Comparison of ENCODE assay signal across 8 mouse cellular contexts in genomic region chr13:32518611-32519344, GRCm38 (mm10).
A peak's percentile ranks its signal among the peaks of the same experiment; 100 is the strongest.
DNase-seq lines count a peak whose midpoint lies in the region; ATAC-seq and TF ChIP-seq lines count a peak whose summit lies in the region.

No protein-coding gene starts in this region.

- no peaks in the 10 kb centered on the region for H3K36me3 ChIP-seq in ES-E14 (ENCODE audit: control insufficient read depth, insufficient read depth, low read length, poor library complexity, severe bottlenecking)
- no peaks in the 10 kb centered on the region for H3K36me3 ChIP-seq in limb, embryonic 12.5 days

- H3K9me3 ChIP-seq in ES-E14 (ENCODE audit: control insufficient read depth, insufficient read depth, low read depth, low read length), result no peaks in the 10 kb centered on the region
- H3K9me3 ChIP-seq in limb, embryonic 12.5 days, result no peaks in the 10 kb centered on the region

- TF ChIP-seq CTCF in cerebellum, adult 2 months (IDR thresholded peaks at IDR 0.05; ENCODE audit: borderline replicate concordance, insufficient read depth, low read depth, low read length), result no peak

- H3K4me2 ChIP-seq in limb, embryonic 12.5 days, result peak overlapping the region; percentile 45

- H3K4me3 ChIP-seq in cerebellum, adult 2 months (replicated peaks; ENCODE audit: insufficient read depth, low read depth, low read length), result no peak overlapping the region
- no peak overlapping the region for H3K4me3 ChIP-seq in ES-E14 (ENCODE audit: insufficient read depth in 1 of 2, low read depth in 1 of 2, low read length in 2 of 2, poor library complexity in 1 of 2, severe bottlenecking in 1 of 2)
- no peak overlapping the region for H3K4me3 ChIP-seq in limb, embryonic 12.5 days (replicated peaks)

- no peaks in the 10 kb centered on the region for H3K27me3 ChIP-seq in cerebellum, adult 2 months (ENCODE audit: control insufficient read depth, insufficient read depth, low read length)
- peaks cover 5% of the 10 kb centered on the region; the same call in 1 of the 2 replicates for H3K27me3 ChIP-seq in limb, embryonic 12.5 days

- no peak overlapping the region for H3K9ac ChIP-seq in ES-E14 (ENCODE audit: insufficient read depth, low read depth, low read length, poor library complexity, severe bottlenecking)
- H3K9ac ChIP-seq in limb, embryonic 12.5 days (replicated peaks), result no peak overlapping the region

- in situ Hi-C loops in ES-E14 (cut with MboI; ENCODE audit: low sequenced_read_pairs in 2 of 2, unreplicated experiment in 2 of 2), result no loop called here

- no peaks in the 10 kb centered on the region for H3K4me1 ChIP-seq in cerebellum, adult 2 months (ENCODE audit: control insufficient read depth, insufficient read depth, low read length)
- H3K4me1 ChIP-seq in ES-E14 (ENCODE audit: control insufficient read depth in 2 of 2, insufficient read depth in 2 of 2, low read length in 2 of 2, poor library complexity in 1 of 2), result no peaks in the 10 kb centered on the region
- H3K4me1 ChIP-seq in limb, embryonic 12.5 days (replicated peaks), result peaks cover 27% of the 10 kb centered on the region

- peak; percentile 26 to 50 for DNase-seq in cerebellum, postnatal 10 days
- no peak for DNase-seq in cerebellum, adult 2 months
- DNase-seq in ES-E14 (ENCODE audit: low read depth, low spot score), result no peak
- DNase-seq in forelimb bud, embryonic 11.5 days (ENCODE audit: low read depth, low spot score), result peak; percentile 73
- no peak for DNase-seq in B cell, adult 2 months
- DNase-seq in retina, embryonic 14.5 days (ENCODE audit: low spot score), result no peak

- WGBS in cerebellum, adult 2 months, result 30% methylated on average over 16 of the region's 16 CpGs
- WGBS in limb, embryonic 12.5 days, result 7% methylated on average over 16 of the region's 16 CpGs

- no peak for TF ChIP-seq POLR2A in cerebellum, adult 2 months (IDR thresholded peaks at IDR 0.05; ENCODE audit: borderline replicate concordance, insufficient read depth, low read length)

- no peak overlapping the region for H3K27ac ChIP-seq in cerebellum, adult 2 months (ENCODE audit: insufficient read depth, low read length)
- no peak overlapping the region for H3K27ac ChIP-seq in ES-E14 (ENCODE audit: insufficient read depth, low read depth, low read length, poor library complexity, severe bottlenecking)
- peak overlapping the region; percentile 72 for H3K27ac ChIP-seq in limb, embryonic 12.5 days

- peak; percentile 59; the same call in 1 of the 2 replicates for ATAC-seq in limb, embryonic 12.5 days (ENCODE audit: insufficient number of reproducible peaks, insufficient read depth, low FRiP score, low TSS enrichment, low read depth)
- ATAC-seq in megakaryocyte progenitor cell, adult 5-6 weeks (replicated peaks; ENCODE audit: poor library complexity), result no peak

TF ChIP-seq in ES-E14, 5 proteins besides CTCF, POLR2A, EP300 and RAD21:
- TF ChIP-seq ZC3H11A (IDR thresholded peaks at IDR 0.05; ENCODE audit: borderline replicate concordance, low read depth, low read length) (no peak), MAFK (IDR thresholded peaks at IDR 0.05; ENCODE audit: insufficient read depth, low read depth, low read length) (0 out of 2 replicates have a peak, but pooled peaks have one; percentile 8)

Comparison
In these comparisons a context has a peak if more than half of its experiments do, and no peak if none do; other contexts are left out.
1. DNase-seq: peak in cerebellum, postnatal 10 days (2 of 2) and forelimb bud, embryonic 11.5 days (single experiment); none in cerebellum, adult 2 months (0 of 2), ES-E14 (single experiment), B cell, adult 2 months (0 of 2) and retina, embryonic 14.5 days (single experiment).